Mouse (Mus musculus) liver, embryonic 14.5 days (tissue): ENCODE results near the gene Ctnnd2. TPM values are rescaled to one million over a fixed set of nuclear protein-coding genes. Genes with fewer than 3 reads are reported as not detected.
A peak's percentile ranks its signal among the peaks of the same experiment; 100 is the strongest.

Experiments
- ATAC-seq: fragments of 200-750 bp; cut with Nextera tagmentation; 2 replicates; pipeline ENCODE4 v1.8.0; 2017; ENCODE audit warnings: moderate number of reproducible peaks, mild to moderate bottlenecking, moderate library complexity; ENCODE audit not compliant: insufficient read depth
- DNase-seq, 3 experiments: peaks; one replicate each; pipeline ENCODE4 v3.0.0-alpha.2; 2012 to 2013; ENCODE audit warnings: low read depth in 3 of 3, low spot score in 3 of 3
- H3K27ac ChIP-seq: fragments of 300-500 bp; sonication (generic); 2 replicates; pipeline ENCODE4 v1.5.1; 2014; ENCODE audit warnings: moderate library complexity, mild to moderate bottlenecking, control low read depth, inconsistent platforms
- H3K27me3 ChIP-seq: fragments of 300-500 bp; sonication (generic); 2 replicates; pipeline ENCODE4 v1.6.1; 2014; ENCODE audit warnings: mild to moderate bottlenecking, low read length, moderate library complexity; ENCODE audit not compliant: control insufficient read depth, insufficient read depth
- H3K36me3 ChIP-seq: fragments of 300-500 bp; sonication (generic); replicated peaks from 2 replicates; pipeline ENCODE4 v1.6.1; 2014; ENCODE audit warnings: low read depth; ENCODE audit not compliant: control insufficient read depth, insufficient read depth
- H3K4me1 ChIP-seq, 2 experiments: fragments of 200-500 bp in 1 of 2; fragments of 300-500 bp in 1 of 2; sonication (generic) in 1 of 2; replicated peaks; 2 replicates each; pipeline ENCODE4 v1.6.1; 2012 to 2014; ENCODE audit warnings: antibody characterized with exemption in 1 of 2, inconsistent platforms in 1 of 2, low read length in 1 of 2; ENCODE audit not compliant: control insufficient read depth in 2 of 2, insufficient read depth in 2 of 2
- H3K4me2 ChIP-seq: fragments of 300-500 bp; sonication (generic); 2 replicates; pipeline ENCODE4 v1.6.1; 2014; ENCODE audit warnings: low read depth, mild to moderate bottlenecking, control low read depth, moderate library complexity
- H3K4me3 ChIP-seq, 2 experiments: fragments of 200-500 bp in 1 of 2; fragments of 300-500 bp in 1 of 2; sonication (generic) in 1 of 2; 2 replicates each; pipeline ENCODE4 v1.5.1; 2012 to 2014; ENCODE audit warnings: low read depth in 2 of 2, low read length in 2 of 2, mild to moderate bottlenecking in 2 of 2, control low read depth in 1 of 2, inconsistent platforms in 1 of 2, moderate library complexity in 1 of 2; ENCODE audit not compliant: insufficient read depth in 1 of 2
- H3K9ac ChIP-seq: fragments of 300-500 bp; sonication (generic); replicated peaks from 2 replicates; pipeline ENCODE4 v1.6.1; 2014; ENCODE audit warnings: mild to moderate bottlenecking, control low read depth, moderate library complexity
- H3K9me3 ChIP-seq: fragments of 300-500 bp; sonication (generic); 2 replicates; pipeline ENCODE4 v1.6.1; 2016; ENCODE audit warnings: low read length, mixed read lengths; ENCODE audit not compliant: control insufficient read depth
- CTCF ChIP-seq: IDR thresholded peaks from 2 replicates; pipeline ENCODE4 v1.5.1; 2016; ENCODE audit warnings: antibody characterized with exemption, low read depth, control low read depth
- EP300 ChIP-seq: IDR thresholded peaks from 2 replicates; pipeline ENCODE4 v1.6.1; 2016; ENCODE audit warnings: antibody characterized with exemption, low read depth
- WGBS: fragments of 180-500 bp; shearing (Covaris S2); extraction: QIAGEN DNeasy Blood & Tissue Kit; methylation state at CpG from one replicate; pipeline ENCODE4 v1.1.7; 2014; ENCODE audit not compliant: insufficient replicate concordance; 5-methylcytosine and 5-hydroxymethylcytosine counted together
- polyA plus RNA-seq, 2 experiments: library from polyadenylated mRNA; depleted of rRNA in 1 of 2; stranded (reverse) in 1 of 2; unstranded in 1 of 2; fragments of >200 nt; fragmentation: Nextera tagmentation in 1 of 2; extraction: Ambion mirVana in 1 of 2; gene quantifications; 2 replicates each; pipeline versions ENCODE4 v1.2.1 to v1.2.3; 2012 to 2014

Gene Ctnnd2
- polyA plus RNA-seq, 2 experiments = 0.09 to 0.11 TPM

DNA sequence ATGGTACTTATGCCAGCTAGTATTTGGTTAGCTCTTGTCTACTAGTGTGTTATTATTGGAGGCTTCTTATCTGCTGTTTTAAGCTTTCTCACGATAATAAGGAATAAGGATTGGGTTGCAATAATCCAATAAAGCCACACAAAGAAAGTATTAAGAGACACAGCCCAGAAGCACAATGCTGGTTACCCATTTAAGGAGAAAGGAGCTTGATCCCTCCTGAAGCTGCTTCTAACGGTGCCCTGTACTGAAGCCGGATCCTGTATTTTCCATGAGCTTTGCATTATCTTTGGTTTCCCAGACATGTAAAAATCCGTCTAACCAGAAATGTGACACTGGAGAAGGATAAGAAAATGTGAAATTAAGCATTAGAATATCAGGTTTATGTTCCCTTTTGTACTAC, 565.8 kb downstream of the Ctnnd2 start:
- Histone ChIP-seq H3K9ac (no peak overlapping the region), H3K27ac (no peak overlapping the region), H3K4me2 (no peak overlapping the region), H3K9me3 (no peaks in the 10 kb centered on the region), H3K36me3 (no peaks in the 10 kb centered on the region), H3K27me3 (no peaks in the 10 kb centered on the region), H3K4me1 (no peaks in the 10 kb centered on the region), H3K4me3 (no peak overlapping the region)
- 59% methylated on average over 4 of the region's 4 CpGs for WGBS
- TF ChIP-seq CTCF (no peak), EP300 (no peak)
- ATAC-seq (no peak), DNase-seq (no peak)

- no peak for TF ChIP-seq EP300
- peak; percentile 61 for TF ChIP-seq CTCF
- Histone ChIP-seq H3K9ac (no peak overlapping the region), H3K36me3 (no peaks in the 10 kb centered on the region), H3K9me3 (no peaks in the 10 kb centered on the region), H3K27me3 (no peaks in the 10 kb centered on the region), H3K27ac (no peak overlapping the region), H3K4me3 (no peak overlapping the region), H3K4me1 (no peaks in the 10 kb centered on the region), H3K4me2 (no peak overlapping the region)
- no peak for ATAC-seq
- peak in 1 of 3 experiments; percentile 2 for DNase-seq
- WGBS = 18% methylated on average over 6 of the region's 6 CpGs
Measured at GRCm38 (mm10) chr15:30740728-30741127, 568.3 kb downstream of the Ctnnd2 start.

- no peak overlapping the region for H3K4me3 ChIP-seq
- no peak overlapping the region for H3K4me2 ChIP-seq
- 40% methylated on average over 2 of the region's 2 CpGs for WGBS
Measured at GRCm38 (mm10) chr15:30757991-30758390, 585.6 kb downstream of the Ctnnd2 start.

GRCm38 (mm10) chr15:30762211-30762610, 589.8 kb downstream of the Ctnnd2 start:
- H3K9me3 ChIP-seq = no peaks in the 10 kb centered on the region
- WGBS = 49% methylated on average over 5 of the region's 5 CpGs
- TF ChIP-seq CTCF (no peak), EP300 (no peak)
- no peak overlapping the region for H3K4me3 ChIP-seq
- no peak overlapping the region for H3K27ac ChIP-seq
- H3K36me3 ChIP-seq = no peaks in the 10 kb centered on the region
- H3K9ac ChIP-seq = no peak overlapping the region
- H3K4me1 ChIP-seq = no peaks in the 10 kb centered on the region
- no peaks in the 10 kb centered on the region for H3K27me3 ChIP-seq
- no peak for DNase-seq
- H3K4me2 ChIP-seq = no peak overlapping the region
- no peak for ATAC-seq

More at GRCm38 (mm10) chr15:30757991-30758390, 585.6 kb downstream of the Ctnnd2 start:
- Histone ChIP-seq H3K4me1 (no peaks in the 10 kb centered on the region), H3K9ac (no peak overlapping the region), H3K27me3 (no peaks in the 10 kb centered on the region), H3K36me3 (no peaks in the 10 kb centered on the region), H3K9me3 (no peaks in the 10 kb centered on the region), H3K27ac (no peak overlapping the region)
- DNase-seq (no peak), ATAC-seq (no peak)
- TF ChIP-seq EP300 (no peak), CTCF (no peak)

GRCm38 (mm10) chr15:30762695-30763285, 590.4 kb downstream of the Ctnnd2 start:
- DNase-seq (no peak), ATAC-seq (no peak)
- no peaks in the 10 kb centered on the region for H3K4me1 ChIP-seq
- H3K27ac ChIP-seq = no peak overlapping the region
- H3K4me3 ChIP-seq = no peak overlapping the region
- no peak overlapping the region for H3K9ac ChIP-seq
- WGBS = 45% methylated on average over 1 of the region's 1 CpGs
- H3K36me3 ChIP-seq = no peaks in the 10 kb centered on the region
- no peak overlapping the region for H3K4me2 ChIP-seq
- no peaks in the 10 kb centered on the region for H3K9me3 ChIP-seq
- no peak for TF ChIP-seq CTCF
- TF ChIP-seq EP300 = no peak
- no peaks in the 10 kb centered on the region for H3K27me3 ChIP-seq
